Mouse (Mus musculus) right cerebral cortex, adult 18-20 months (tissue): ENCODE results near the gene Ppard.

Source experiments
- DNase-seq: peaks from one replicate; pipeline ENCODE4 v3.0.0; 2022; ENCODE audit warnings: mixed read lengths

Gene Ppard

DNA sequence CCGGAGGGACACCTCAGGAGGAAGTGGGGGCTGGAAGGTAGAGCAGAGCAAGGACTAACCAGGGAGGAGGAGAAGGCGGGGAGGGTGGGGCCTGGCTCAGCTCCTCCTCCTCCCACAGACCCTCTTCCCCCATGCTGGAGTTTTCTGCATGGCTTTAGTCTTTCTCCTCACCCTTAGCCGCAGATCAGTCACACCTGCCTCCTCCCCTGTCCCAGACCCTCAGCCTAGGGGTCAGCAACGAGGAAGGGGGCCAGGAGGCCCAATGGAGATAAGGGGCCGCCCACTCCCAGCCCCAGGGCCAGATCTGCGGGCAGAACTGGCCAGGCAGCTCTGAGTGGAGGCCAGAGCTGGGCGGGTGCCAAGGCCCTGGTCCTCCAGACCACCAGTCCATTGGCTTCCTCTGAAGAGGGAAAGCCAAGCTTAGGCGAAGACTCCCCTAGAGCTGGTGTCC, 112.8 kb downstream of the Ppard start:
- DNase-seq, result no peak

DNA sequence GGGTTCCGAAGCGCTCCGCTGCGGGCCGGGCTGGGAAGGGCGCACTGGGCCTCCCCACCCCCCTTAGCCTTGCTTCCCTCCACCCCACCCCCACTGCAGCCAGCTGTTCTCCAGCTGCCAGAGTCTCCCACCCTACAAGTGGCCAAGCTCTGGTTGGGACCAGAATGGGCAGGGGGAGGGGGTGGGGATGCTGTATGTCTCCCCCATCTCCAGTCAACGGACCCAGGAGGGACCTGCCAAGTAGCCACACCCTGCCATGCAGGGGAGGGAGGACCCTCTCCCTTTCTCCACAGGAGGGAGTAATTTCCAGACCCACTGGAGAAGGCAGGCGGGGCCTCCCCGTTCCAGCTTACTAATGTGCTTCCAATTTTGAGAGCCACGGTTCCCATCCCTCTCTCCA, 113.4 kb downstream of the Ppard start:
- DNase-seq, result no peak

DNA sequence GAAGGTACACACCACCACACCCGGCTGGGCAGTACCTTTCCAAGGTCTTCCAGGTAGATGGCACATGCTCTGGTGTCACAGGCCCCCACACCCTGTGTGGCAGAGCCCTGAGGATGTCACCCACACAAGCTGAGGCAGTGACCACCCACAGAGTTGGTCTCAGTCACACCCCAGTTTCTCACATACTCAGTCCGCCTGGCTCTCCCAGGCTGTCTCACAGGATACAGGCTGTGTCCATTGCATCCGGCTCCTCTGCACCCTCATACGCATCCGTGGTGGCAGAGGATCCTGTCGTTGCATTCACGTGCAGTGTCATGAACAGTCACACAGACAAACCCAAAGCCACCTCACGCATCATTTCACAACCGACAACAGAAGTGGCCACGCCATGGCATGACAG, 114.8 kb downstream of the Ppard start:
- DNase-seq, result no peak

DNA sequence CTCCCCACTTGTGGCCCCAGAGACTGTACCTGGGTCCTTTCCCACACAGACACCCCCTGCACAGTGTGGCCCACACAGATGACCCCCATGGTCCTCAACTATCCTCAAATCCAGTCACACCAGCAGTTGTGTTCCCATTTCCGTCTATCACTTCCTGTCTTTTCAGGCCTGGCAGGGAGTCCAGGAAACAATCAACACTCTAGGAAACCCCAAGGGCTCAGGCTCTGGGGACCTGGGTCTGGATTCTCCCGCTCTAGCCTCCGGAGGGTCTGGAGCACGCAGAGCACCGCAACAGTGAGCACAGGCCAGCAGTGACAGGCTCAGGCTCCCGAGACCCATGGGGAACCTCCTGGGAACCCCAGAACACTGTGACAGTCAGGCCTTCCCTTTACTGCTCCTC, 115.7 kb downstream of the Ppard start:
- DNase-seq, result no peak

DNA sequence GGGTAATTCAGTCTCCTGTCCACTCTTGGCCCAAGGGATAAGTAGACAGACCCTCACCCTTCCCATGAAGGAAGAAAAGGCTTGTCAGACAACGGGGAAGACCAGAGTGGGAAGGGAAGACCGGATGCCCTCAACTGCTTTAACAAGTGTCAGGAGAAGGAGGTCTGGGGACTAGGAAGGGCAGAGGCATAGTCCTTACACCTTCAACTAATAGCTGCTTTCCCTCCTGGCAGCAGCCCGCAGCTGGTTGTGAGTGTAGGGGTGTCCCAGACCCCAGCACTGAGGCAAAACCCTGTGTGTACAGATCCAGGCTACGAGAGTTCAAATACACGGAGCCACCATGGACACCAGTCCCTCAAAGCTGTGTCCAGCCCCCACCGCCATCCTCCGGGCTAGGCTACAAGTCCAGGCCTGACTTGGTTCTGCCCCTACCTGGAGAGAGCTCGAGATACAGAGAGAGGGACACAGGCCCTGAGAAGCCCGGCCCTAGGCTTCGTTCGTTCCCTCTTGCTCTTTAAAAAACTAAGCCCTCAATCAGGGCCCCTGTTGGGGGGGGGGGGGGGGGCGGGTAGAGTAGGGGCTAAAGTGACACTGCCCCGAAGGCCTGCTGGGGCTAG, 116.9 kb downstream of the Ppard start:
- DNase-seq, result no peak

DNA sequence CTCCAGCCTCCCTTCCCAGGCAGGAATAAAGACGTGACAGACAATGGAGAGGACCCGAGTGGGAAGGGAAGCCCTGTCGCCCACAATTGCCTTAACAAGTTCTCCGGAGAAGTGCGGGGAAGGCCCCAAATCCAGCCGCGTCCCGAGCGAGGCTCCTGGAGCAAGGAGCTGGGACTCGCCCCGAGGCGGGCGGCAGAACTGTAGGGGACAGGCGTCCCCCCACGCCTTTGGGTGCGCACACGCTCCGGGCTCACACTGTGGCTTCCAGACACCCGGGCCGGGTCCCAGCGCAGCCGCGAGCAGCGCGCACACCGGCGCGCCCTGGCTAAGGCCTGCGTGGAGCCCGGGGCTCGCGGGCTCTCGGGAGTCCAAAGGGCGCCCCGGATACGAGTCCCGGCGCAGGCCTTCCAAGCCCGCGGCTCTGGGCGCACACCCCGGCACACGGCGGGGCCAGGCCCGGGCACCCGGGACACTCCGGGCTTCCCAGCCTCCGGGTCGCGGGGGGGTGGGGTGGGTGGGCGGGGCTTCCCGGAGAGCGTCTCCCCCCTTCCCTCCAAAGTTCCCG, 117.5 kb downstream of the Ppard start:
- DNase-seq, result no peak

DNA sequence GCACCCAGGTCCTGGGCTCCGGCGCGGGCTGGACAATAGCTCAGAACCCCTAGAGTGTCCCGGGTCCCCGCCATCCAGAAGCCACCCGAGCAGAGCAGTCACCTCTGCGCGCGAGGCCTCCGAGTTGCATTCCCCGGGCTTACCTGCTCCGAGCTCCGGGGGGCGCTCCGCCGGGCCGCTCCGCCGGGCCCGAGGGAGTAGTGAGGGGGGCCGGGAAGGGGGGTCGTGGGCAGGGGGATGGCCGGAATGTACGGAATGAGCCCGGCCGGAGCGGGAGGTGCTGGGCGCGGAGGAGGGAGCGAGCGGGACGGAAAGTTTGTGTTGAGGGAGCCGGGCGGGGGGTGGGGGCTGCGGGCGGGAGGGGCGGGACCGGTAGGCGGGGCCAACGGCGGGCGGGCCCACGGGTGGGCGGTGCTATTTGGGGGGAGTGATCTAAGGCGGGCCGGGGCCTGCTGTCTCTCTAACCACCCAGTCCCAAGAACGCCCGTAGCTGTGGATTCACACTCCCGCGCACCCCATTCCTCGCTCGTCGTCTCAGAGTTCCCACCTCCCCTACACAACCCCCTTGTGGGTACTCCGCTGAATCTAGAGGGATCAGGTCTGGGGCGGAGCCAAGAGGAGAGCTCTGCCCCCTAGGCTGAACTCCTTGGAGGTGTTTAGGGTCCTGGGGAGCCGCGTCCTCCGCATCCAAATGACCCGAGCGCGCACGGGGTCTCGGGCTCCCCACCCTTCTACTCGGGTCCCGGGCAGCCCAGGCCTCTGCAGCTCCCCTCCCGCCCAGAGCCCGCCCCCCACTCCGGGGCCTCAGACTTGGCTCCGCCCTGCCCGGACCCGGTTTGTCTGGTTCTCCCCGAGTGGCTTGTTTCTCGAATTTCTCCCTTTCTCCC, 118.2 kb downstream of the Ppard start, which contains the start of gene Tead3:
TSS of gene Tead3 (minus strand) at position 352 of the 887 bp plus-strand sequence.
- DNase-seq, result no peak
